18 mouse cellular contexts compared by ENCODE assay signal in the genomic region with DNA sequence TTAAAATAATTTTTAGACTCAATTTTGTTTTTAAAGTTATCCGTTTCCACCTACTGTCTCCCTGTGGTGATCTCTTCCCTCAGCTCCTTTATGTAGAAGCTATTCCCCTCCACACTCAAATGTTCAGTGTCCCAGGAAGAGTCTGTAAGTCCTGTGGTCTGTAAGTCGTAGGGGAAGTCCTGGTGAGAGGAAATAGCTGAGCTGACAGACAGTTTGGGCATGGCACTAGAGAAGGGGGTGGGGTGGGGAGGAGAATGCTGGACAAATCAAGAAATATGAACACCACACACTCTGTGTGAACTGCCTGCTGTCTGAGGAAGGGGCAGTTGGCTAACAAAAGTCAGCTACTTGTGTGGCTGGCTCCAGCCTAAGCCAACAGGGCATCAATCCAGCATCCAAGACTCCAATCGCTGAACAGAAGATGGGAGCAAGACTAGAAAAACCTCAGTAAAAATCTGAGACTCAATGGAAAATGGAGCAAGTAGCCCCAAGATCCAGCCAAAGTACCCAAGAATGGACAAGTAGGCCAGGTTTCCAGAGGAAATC.
DNase-seq lines count a peak whose midpoint lies in the region; ATAC-seq and TF ChIP-seq lines count a peak whose summit lies in the region.
"Had no signal": no experiment of that assay in that cellular context is flagged by ENCODE, and none has a peak within 500 bp of the region (broad histone marks: within the 10 kb centered on the region; RNA-seq: fewer than 3 reads in every experiment).

No protein-coding gene starts in this region.

- H3K4me2 ChIP-seq in liver, embryonic 13.5 days = no peak overlapping the region
- H3K4me2 ChIP-seq: forebrain, embryonic 12.5 days; heart, embryonic 13.5 days; hindbrain, embryonic 12.5 days; limb, embryonic 12.5 days; lung, embryonic 15.5 days had no signal

- ATAC-seq in liver, embryonic 13.5 days (ENCODE audit: low read depth) = no peak
- peak; percentile 55 for ATAC-seq in megakaryocyte progenitor cell, adult 5-6 weeks (replicated peaks; ENCODE audit: poor library complexity)
- ATAC-seq: intestine, embryonic 16.5 days had no signal

- no peak overlapping the region for H3K9ac ChIP-seq in liver, embryonic 13.5 days
- H3K9ac ChIP-seq: forebrain, embryonic 12.5 days; heart, embryonic 13.5 days; hindbrain, embryonic 12.5 days; limb, embryonic 12.5 days; lung, embryonic 15.5 days had no signal

- no peak for DNase-seq in gastrocnemius, adult 2 months
- no peak for DNase-seq in gastrocnemius, adult 18-20 months (ENCODE audit: low spot score)
- DNase-seq in liver, embryonic 13.5 days = no peak
- no peak for DNase-seq in liver
- DNase-seq in Muller cell, postnatal 12 days (ENCODE audit: inconsistent ontology term) = peak; percentile 43
- DNase-seq in thymus, postnatal 36 days = no peak
- no peak for DNase-seq in lung, adult 18-20 months
- DNase-seq: gastrocnemius, postnatal 25 days; right cerebral cortex, postnatal 25 days had no signal

- no peak overlapping the region for H3K4me3 ChIP-seq in gastrocnemius, adult 2 months
- no peak overlapping the region for H3K4me3 ChIP-seq in liver, embryonic 13.5 days (replicated peaks)
- H3K4me3 ChIP-seq: forebrain, embryonic 12.5 days; heart, embryonic 13.5 days; hindbrain, embryonic 12.5 days; left cerebral cortex, adult 2 months; limb, embryonic 12.5 days; lung, embryonic 15.5 days; midbrain, embryonic 10.5 days had no signal

- H3K4me1 ChIP-seq in liver, embryonic 13.5 days (replicated peaks) = peaks cover 22% of the 10 kb centered on the region

- TF ChIP-seq CTCF in gastrocnemius, adult 2 months (IDR thresholded peaks at IDR 0.05) = no peak

- no peaks in the 10 kb centered on the region for H3K36me3 ChIP-seq in liver, embryonic 13.5 days

- no peaks in the 10 kb centered on the region for H3K27me3 ChIP-seq in liver, embryonic 13.5 days
- H3K27me3 ChIP-seq: forebrain, embryonic 12.5 days; heart, embryonic 13.5 days; hindbrain, embryonic 12.5 days; limb, embryonic 12.5 days; lung, embryonic 15.5 days had no signal

- H3K9me3 ChIP-seq in liver, embryonic 13.5 days (replicated peaks) = no peaks in the 10 kb centered on the region
- H3K9me3 ChIP-seq: forebrain, embryonic 12.5 days; heart, embryonic 13.5 days; hindbrain, embryonic 12.5 days; limb, embryonic 12.5 days; lung, embryonic 15.5 days; midbrain, embryonic 10.5 days had no signal

- WGBS in liver, embryonic 13.5 days (ENCODE audit: insufficient replicate concordance) = 42% methylated on average over 3 of the region's 3 CpGs

- H3K27ac ChIP-seq in gastrocnemius, adult 2 months = peak overlapping the region; percentile 16; the same call in 1 of the 2 replicates
- peak overlapping the region; percentile 0; the same call in 1 of the 2 replicates for H3K27ac ChIP-seq in liver, embryonic 13.5 days
- H3K27ac ChIP-seq: forebrain, embryonic 12.5 days; heart, embryonic 13.5 days; hindbrain, embryonic 12.5 days; limb, embryonic 12.5 days; lung, embryonic 15.5 days; midbrain, embryonic 10.5 days had no signal

- intact Hi-C loops in gastrocnemius, adult 2 months (cut with DNase I) = loop anchor here (10.0 kb wide), 1 partner anchor 587 kb away; the partner anchor contains the start of gene Edrf1
